9 mouse cellular contexts compared by ENCODE assay signal in the genomic region with DNA sequence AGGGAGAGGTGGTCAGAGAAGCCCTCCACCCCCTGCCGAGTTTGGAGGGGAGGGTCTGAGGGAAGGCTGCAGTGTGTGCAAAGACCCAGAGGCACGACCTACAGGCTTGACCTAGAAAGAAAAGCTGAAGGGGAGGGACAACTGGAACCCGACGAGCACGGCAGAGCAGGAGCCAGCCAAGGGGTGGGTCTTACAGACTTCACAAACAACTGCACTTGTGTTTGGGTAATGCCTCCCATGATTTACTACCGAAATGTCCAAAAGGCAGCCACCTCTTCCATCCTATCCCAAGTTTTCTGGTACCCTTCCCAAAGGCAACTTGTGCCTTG. TPM values are rescaled to one million over a fixed set of nuclear protein-coding genes. Genes with fewer than 3 reads are reported as not detected.
A peak's percentile ranks its signal among the peaks of the same experiment; 100 is the strongest.
DNase-seq lines count a peak whose midpoint lies in the region; ATAC-seq and TF ChIP-seq lines count a peak whose summit lies in the region.
"Had no signal": no experiment of that assay in that cellular context is flagged by ENCODE, and none has a peak within 500 bp of the region (broad histone marks: within the 10 kb centered on the region; RNA-seq: fewer than 3 reads in every experiment).

No protein-coding gene starts in this region.

- no peak for DNase-seq in kidney, adult 8-10 months
- DNase-seq in midbrain, postnatal 0 days (ENCODE audit: low spot score) = no peak
- no peak for DNase-seq in spleen, postnatal 10 days (ENCODE audit: low spot score in 2 of 2)
- no peak for DNase-seq in layer of hippocampus, adult 9-10 months (ENCODE audit: low spot score)
- DNase-seq in frontal cortex, postnatal 36 days (ENCODE audit: low spot score in 2 of 2) = no peak

- H3K27ac ChIP-seq in kidney, embryonic 14.5 days (ENCODE audit: low read depth, low read length) = no peak overlapping the region
- no peak overlapping the region for H3K27ac ChIP-seq in embryonic facial prominence, embryonic 13.5 days
- peak overlapping the region; percentile 48; the same call in 1 of the 2 replicates for H3K27ac ChIP-seq in hindbrain, embryonic 16.5 days (ENCODE audit: low read depth, low read length)
- no peak overlapping the region for H3K27ac ChIP-seq in midbrain, postnatal 0 days (ENCODE audit: low read depth, low read length)

- no peak overlapping the region for H3K4me3 ChIP-seq in kidney, embryonic 14.5 days (ENCODE audit: low read length)
- H3K4me3 ChIP-seq in embryonic facial prominence, embryonic 13.5 days = peak overlapping the region; percentile 35
- H3K4me3 ChIP-seq in hindbrain, embryonic 16.5 days (ENCODE audit: low read length) = no peak overlapping the region
- peak overlapping the region; percentile 31 for H3K4me3 ChIP-seq in midbrain, postnatal 0 days (ENCODE audit: low read depth, low read length)

- no peaks in the 10 kb centered on the region for H3K36me3 ChIP-seq in kidney, embryonic 14.5 days (ENCODE audit: control insufficient read depth, insufficient read depth, low read length)
- no peaks in the 10 kb centered on the region for H3K36me3 ChIP-seq in embryonic facial prominence, embryonic 13.5 days
- H3K36me3 ChIP-seq in hindbrain, embryonic 16.5 days (ENCODE audit: control insufficient read depth, insufficient read depth, low read length) = no peaks in the 10 kb centered on the region
- no peaks in the 10 kb centered on the region for H3K36me3 ChIP-seq in midbrain, postnatal 0 days (ENCODE audit: insufficient read depth, low read length)

- 0 out of 2 replicates have a peak overlapping the region, but pooled peaks have one; percentile 42 for H3K4me2 ChIP-seq in kidney, embryonic 14.5 days (replicated peaks; ENCODE audit: low read depth, low read length)
- peak overlapping the region; percentile 57 for H3K4me2 ChIP-seq in embryonic facial prominence, embryonic 13.5 days
- peak overlapping the region; percentile 60 for H3K4me2 ChIP-seq in hindbrain, embryonic 16.5 days (ENCODE audit: low read length)
- peak overlapping the region; percentile 58; the same call in 1 of the 2 replicates for H3K4me2 ChIP-seq in midbrain, postnatal 0 days (ENCODE audit: low read depth, low read length, poor library complexity, severe bottlenecking)

- H3K4me1 ChIP-seq in kidney, embryonic 14.5 days (ENCODE audit: control insufficient read depth, insufficient read depth, low read length) = peaks cover 53% of the 10 kb centered on the region
- peaks cover 66% of the 10 kb centered on the region for H3K4me1 ChIP-seq in embryonic facial prominence, embryonic 13.5 days
- peaks cover 47% of the 10 kb centered on the region for H3K4me1 ChIP-seq in hindbrain, embryonic 16.5 days (ENCODE audit: control insufficient read depth, insufficient read depth, low read depth, low read length)
- peaks cover 16% of the 10 kb centered on the region for H3K4me1 ChIP-seq in midbrain, postnatal 0 days (ENCODE audit: insufficient read depth, low read length)

- H3K9me3 ChIP-seq in kidney, embryonic 14.5 days (ENCODE audit: control insufficient read depth, low read length) = no peaks in the 10 kb centered on the region
- H3K9me3 ChIP-seq in embryonic facial prominence, embryonic 13.5 days = no peaks in the 10 kb centered on the region
- no peaks in the 10 kb centered on the region for H3K9me3 ChIP-seq in hindbrain, embryonic 16.5 days (ENCODE audit: control insufficient read depth, low read length)
- H3K9me3 ChIP-seq in midbrain, postnatal 0 days (ENCODE audit: low read length) = no peaks in the 10 kb centered on the region

- H3K9ac ChIP-seq in kidney, embryonic 14.5 days (ENCODE audit: low read depth, low read length) = no peak overlapping the region; the same call in 1 of the 2 replicates
- H3K9ac ChIP-seq in embryonic facial prominence, embryonic 13.5 days = 0 out of 2 replicates have a peak overlapping the region, but pooled peaks have one; percentile 21
- no peak overlapping the region for H3K9ac ChIP-seq in hindbrain, embryonic 16.5 days (ENCODE audit: low read depth, low read length)
- no peak overlapping the region for H3K9ac ChIP-seq in midbrain, postnatal 0 days (replicated peaks; ENCODE audit: low read length, poor library complexity, severe bottlenecking)

- 0% methylated on average over 6 of the region's 6 CpGs for WGBS in kidney, embryonic 14.5 days
- WGBS in embryonic facial prominence, embryonic 13.5 days = under 1% methylated on average over 6 of the region's 6 CpGs
- 4% methylated on average over 6 of the region's 6 CpGs for WGBS in hindbrain, embryonic 16.5 days
- WGBS in midbrain, postnatal 0 days = 2% methylated on average over 6 of the region's 6 CpGs

- no peak for ATAC-seq in kidney, embryonic 14.5 days (ENCODE audit: low FRiP score, low TSS enrichment)
- ATAC-seq in embryonic facial prominence, embryonic 13.5 days (ENCODE audit: insufficient number of reproducible peaks, insufficient read depth, low FRiP score, low TSS enrichment, low read depth) = no peak
- ATAC-seq in hindbrain, embryonic 16.5 days = 0 out of 2 replicates have a peak, but pooled peaks have one; percentile 1
- no peak for ATAC-seq in midbrain, postnatal 0 days (ENCODE audit: low FRiP score)

- H3K27me3 ChIP-seq in kidney, embryonic 14.5 days (ENCODE audit: control insufficient read depth, insufficient read depth, low read length) = peaks cover 63% of the 10 kb centered on the region
- H3K27me3 ChIP-seq in embryonic facial prominence, embryonic 13.5 days = peaks cover 81% of the 10 kb centered on the region
- H3K27me3 ChIP-seq in hindbrain, embryonic 16.5 days (replicated peaks; ENCODE audit: control insufficient read depth, insufficient read depth, low read length) = peaks cover 29% of the 10 kb centered on the region
- H3K27me3 ChIP-seq in midbrain, postnatal 0 days (ENCODE audit: insufficient read depth, low read length) = peaks cover 26% of the 10 kb centered on the region; the same call in 1 of the 2 replicates

- no peak for TF ChIP-seq CTCF in midbrain, postnatal 0 days (IDR thresholded peaks at IDR 0.05)

RNA-seq across cellular contexts. Expression of gene Lmx1b, which starts 58.9 kb away (rescaled TPM):
- 1.9 and 2.2 TPM in 2 replicates for polyA plus RNA-seq in kidney, embryonic 14.5 days (2014; fragmentation: Nextera tagmentation; extraction: Ambion mirVana)
- 0.55 TPM in 2 replicates for polyA plus RNA-seq in embryonic facial prominence, embryonic 13.5 days (2015; fragmentation: Nextera tagmentation; extraction: Ambion mirVana)
- polyA plus RNA-seq in hindbrain, embryonic 16.5 days (2015; fragmentation: Nextera tagmentation; extraction: Ambion mirVana) = 3.3 and 3.5 TPM in 2 replicates
- total RNA-seq in midbrain, postnatal 0 days (2014; rRNA removed) = 7.0 and 8.4 TPM in 2 replicates
- polyA plus RNA-seq in midbrain, postnatal 0 days (2015; fragmentation: Nextera tagmentation; extraction: Ambion mirVana) = 0.65 and 0.83 TPM in 2 replicates
- total RNA-seq: hematopoietic stem cell, adult 5-6 weeks had no signal

Comparison
In these comparisons a context has a peak if more than half of its experiments do, and no peak if none do; other contexts are left out.
1. H3K4me3 ChIP-seq: peak in embryonic facial prominence, embryonic 13.5 days (single experiment) and midbrain, postnatal 0 days (single experiment); none in kidney, embryonic 14.5 days (single experiment) and hindbrain, embryonic 16.5 days (single experiment).
2. Peak in every context shown above with its lines, with median percentiles within 50 percentile points of each other: H3K4me2 ChIP-seq.